Mouse (Mus musculus): ENCODE data around the gene Nhsl1.
"Not testable (repeated sequence)": the region's sequence is repeated elsewhere in the genome, so short reads cannot be mapped to it uniquely, and the experiment has no call there.

Gene Nhsl1

DNA sequence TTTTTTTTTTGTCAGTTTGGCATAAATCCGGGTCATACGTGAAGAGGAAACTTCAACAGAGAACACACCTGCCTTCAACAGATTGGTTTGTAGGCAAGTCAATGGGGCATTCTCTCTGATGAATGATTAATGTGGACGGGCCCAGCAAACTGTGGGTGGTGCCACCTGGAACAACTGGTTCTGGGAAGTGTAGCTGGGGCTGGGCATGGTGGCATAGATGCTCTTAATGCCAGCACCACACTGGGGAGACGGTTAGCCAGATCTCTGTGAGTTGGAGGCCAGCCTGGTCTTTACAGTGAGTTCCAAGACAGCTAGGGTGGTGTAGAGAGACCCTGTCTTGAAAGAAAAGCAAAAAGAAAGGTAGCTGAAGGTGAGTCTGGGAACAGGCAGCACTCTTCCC lies 228.6 kb downstream of the Nhsl1 start:
- DNase-seq, result peak; percentile 16

DNA sequence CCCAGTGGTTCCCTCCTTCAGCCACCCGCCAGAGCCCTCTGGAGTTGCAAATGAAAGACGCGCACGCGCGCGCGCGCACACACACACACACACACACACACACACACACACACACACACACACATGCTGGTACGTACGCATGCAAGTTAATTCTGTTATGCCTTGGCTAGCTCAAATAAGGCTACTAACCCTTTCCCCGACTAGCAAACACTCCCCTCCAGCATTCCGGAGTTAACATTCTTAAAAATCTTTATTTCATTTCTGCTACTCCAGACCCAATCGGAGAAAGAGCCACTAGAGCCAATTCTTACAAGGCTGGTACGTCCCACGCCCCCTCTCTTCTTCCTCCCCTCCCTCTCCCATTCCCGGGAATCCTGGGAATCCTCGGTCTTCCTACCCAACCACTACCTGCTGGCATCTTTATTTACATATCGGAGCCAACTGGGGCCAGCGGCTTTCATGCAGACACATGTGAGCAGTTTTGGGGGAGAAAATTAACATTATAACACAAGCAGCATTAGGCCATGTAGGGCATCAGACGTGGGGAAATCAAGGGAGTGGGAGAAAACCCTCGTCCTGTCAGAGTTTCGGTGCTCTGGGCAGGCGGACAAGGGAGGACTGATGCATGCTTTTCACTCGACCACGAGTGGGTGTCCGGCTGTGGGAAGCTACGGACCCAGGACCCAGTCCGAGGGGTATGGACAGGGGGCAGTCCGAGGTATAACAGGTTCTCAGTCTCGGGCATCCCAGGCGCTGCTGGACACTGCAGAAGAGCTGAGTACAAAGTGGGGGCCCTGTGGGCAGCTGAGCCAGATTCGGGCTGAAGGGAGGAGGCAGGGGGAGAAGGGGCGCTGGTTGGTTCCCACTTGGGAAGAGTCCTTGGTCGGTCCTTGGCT lies 230.8 kb downstream of the Nhsl1 start:
- peak; percentile 27 for DNase-seq

DNA sequence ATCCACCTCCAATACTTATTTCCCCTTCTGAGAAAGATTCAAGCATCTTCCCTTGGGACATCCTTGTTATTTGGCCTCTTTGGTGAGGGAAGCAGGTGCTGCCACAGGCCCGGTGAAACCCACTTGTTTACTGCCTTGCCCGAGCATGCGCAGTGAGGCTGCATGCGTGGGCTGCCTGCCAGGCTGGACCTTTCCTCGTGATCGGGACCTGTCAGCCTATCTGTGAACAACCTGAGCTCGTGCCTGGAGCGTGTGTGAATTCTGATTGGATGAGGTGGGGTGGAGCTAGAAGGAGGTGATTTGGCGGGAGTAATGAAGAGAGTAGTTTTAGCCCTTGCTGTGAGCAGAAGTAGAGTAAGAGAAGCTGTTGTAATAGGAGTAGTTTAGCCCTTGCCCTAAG lies 240.3 kb downstream of the Nhsl1 start:
- DNase-seq, result not testable (repeated sequence)

DNA sequence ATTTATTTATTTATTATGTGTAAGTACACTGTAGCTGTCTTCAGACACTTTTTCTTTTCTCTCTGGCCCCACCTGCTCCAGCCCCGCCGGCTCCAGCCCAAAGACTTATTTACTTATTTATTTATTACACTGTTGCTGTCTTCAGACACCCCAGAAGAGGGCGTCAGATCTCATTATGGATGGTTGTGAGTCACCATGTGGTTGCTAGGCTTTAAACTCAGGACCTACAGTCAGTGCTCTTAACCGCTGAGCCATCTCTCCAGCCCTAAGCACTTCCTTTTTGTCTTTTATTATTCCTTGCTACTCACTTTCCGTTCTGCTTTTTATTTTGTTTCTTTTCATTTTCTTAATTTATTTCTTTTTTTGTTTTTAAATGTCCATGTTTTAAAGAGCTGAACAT lies 242.7 kb downstream of the Nhsl1 start:
- DNase-seq, result no peak

DNA sequence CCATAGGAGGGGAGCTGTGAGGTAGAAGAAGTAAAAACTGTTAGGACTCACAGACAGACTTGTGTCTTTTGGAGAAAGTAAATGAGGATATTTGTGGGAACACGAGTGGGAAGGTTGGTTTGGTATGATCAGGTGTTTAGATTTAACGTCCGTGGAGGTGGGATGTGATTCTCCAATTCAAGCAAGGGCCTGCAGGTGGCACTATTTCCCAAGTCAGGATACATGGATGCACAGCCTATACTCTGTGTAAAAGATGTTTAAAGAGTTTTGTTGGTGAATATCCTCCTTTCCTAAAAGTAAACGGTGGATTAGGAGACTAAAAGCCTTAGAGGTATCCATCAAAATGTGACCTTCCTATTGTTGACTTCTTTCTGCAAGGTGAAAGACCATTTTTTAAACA lies 244.2 kb downstream of the Nhsl1 start:
- peak; percentile 72 for DNase-seq

DNA sequence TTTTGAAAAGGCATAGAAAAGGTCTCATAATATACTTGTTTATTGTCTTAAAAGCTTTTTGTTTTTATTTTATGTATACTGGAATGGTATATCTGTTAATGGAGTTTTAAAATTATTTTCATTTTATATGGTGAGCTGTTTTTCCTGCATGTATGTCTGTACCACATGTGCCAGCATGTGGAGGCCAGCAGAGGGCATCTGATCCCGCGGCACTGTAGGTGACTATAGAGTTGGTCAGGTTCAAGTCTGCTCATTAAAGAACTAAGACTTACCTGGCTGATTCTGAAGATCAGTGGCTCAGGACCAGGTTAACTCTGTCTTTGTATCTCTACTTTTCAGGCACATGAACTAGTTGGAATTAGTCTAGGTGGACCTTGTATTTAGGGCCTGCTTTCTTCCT lies 253.8 kb downstream of the Nhsl1 start:
- peak; percentile 15 for DNase-seq

Data from kidney, postnatal 10 days (tissue).